Mouse (Mus musculus): ENCODE data around the gene Hivep2.

Gene Hivep2

DNA sequence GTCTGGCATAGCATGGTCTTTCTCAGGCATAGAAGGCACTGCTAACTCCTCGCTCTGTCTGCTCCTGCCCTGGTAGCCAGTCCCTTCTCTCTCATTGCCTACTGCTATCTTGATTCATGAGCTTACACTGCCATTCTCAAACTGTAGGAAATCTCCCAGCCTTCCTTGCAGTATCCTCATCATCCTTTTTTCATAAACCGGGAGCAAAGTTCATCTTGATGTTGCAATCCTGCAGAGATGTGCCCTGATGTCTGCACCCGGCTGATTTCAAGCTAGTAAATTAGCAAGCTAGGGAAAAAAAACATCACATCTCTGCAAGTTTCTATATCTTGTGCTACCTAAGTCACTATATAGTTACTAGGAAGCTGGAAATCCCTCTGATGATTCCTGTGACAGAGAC is 179.0 kb downstream of the Hivep2 start:
- DNase-seq (ENCODE audit: low spot score in 2 of 2): no peak

DNA sequence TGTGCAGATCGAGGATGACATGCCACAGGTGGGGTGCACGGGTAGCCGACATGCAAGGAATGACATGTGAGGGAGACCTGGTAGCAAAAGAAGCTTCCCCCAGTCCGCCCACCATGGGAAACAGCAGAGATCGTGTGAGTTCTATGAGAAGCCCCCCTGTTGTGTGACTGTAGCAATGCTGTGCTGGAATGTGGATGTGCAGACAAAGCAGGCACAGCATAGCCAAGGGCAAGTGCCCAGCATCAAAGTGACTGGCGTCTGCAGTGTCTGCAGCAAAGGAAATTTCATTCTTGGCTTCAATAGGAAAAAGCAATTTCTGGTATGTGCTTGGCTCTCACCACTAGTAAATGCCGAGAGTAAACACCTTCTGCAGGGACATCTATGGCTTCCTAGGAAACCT is 199.0 kb downstream of the Hivep2 start:
- no peak for DNase-seq (ENCODE audit: low spot score in 2 of 2)

DNA sequence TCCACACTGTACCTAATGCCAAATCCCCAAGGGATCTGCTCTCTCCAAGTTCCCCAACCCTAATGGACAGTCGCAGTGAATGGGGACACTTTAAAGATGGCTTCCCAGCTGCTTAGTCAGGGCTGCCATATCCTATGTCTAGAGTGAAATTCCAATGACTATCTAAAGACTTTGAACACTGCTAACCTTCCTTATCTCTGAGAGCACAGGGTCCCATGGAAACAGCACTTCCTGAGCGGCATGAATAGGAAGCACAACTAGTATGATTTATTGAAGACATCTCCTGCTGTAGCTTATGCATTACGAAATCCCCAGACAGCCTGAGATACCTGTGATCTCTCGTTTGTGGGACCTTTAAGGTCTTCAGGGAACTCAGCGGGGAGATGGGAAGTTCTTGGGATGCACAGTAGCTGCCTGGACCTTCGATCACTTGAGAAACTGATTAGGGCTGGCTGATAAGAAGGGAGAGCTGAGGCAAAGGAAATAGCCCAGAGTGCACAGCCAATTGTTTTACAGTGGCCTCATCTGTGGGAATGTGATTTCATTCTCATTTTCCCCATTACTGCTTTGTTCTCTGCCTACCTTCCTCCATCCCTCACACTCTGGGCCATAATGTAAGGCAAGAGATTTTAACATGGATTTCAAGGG is 202.4 kb downstream of the Hivep2 start:
- DNase-seq (ENCODE audit: low spot score in 2 of 2): no peak

DNA sequence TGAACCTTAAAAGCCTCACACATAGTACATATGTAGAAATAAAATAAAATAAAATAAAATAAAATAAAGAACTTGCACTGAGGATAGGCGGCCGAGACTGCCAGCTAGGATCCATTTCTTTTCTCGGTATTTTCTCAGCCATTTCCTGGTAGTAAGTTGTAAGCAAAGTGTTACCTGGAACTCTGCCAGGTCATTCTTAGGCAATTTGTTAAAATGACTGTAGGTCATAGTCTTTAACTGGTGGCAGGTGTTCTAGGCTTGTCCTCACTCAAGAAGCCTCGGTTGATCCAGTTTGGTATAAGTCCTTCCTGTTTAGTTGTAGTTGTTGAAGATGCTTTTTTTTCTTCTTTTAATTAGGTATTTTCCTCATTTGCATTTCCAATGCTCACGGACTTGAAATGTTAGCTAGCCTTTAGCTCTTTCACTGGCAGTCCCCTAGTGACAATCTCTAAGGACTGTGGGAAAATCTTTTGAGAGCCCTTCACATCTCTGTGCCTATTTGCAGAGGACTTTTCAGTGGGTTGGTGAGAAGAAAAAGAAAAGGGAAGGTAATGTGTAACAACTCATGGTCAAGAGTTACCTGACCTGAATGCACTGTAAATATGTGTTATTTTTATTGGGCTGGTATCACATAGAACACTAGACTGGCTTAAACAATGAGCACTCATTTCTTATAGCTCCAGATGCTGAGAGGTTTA is 203.1 kb downstream of the Hivep2 start:
- DNase-seq (ENCODE audit: low spot score in 2 of 2): no peak

DNA sequence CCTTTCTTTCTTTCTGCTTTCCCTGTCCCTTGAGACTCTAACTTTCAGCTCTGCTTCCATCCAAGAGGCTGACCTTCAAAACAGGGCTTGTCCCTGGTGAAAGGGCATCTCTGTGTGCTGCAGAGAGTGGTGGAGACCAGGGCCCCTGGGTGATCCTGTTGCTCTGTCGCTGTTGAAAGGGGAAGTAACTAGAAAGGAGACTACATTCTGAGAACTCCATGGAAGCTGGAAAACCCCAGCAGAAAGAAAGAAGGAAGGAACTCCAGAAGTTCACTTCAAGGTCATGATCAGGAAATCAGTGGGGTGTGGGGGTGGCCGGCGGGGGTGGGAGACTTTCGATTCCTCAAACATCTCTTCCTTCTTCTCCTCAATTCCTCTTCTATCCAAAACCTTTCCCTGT is 208.2 kb downstream of the Hivep2 start:
- DNase-seq (ENCODE audit: low spot score in 2 of 2): no peak

DNA sequence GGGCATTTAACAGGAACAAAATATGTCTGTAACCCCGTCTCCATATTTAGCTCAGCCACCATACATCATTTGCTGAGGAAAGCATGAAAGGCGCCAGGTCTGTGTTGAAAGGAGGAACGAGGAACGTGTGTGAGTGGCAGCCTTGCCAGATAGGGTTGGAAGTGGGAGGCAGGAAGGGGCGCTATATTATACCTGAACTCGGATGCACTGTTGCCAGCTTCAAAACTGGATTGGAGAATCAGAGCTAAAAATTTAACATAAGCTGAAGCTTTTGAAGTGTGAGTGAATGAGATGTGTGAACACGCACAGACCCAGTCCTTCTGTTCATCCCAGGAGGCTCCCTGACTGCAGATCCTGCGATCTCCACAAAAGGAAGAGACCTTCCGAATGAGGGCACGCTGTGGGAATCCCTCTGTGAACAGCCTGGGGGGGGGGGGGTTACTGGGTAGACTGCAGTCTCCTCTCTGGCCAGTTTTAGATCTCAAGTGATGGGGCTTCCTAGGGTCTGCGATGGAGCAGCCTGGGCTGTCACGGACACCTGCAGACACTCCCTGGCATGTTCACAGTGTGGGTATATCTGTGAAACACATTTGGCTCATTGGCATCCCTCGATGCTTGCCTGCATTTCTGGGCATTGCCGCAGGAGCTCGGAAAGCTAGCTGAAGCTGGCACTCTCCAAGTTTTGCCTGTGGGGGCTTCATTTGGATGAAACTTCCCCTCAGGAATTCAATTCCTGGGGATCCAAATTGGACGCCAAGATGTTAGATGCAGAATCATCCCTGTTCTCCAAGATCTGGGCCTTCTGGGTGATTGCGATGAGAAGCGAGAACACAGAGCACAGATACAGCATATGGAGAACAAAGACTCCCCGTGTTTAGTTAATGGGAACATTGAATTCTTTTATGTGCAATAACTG is 213.8 kb downstream of the Hivep2 start:
- DNase-seq (ENCODE audit: low spot score in 2 of 2): no peak

DNA sequence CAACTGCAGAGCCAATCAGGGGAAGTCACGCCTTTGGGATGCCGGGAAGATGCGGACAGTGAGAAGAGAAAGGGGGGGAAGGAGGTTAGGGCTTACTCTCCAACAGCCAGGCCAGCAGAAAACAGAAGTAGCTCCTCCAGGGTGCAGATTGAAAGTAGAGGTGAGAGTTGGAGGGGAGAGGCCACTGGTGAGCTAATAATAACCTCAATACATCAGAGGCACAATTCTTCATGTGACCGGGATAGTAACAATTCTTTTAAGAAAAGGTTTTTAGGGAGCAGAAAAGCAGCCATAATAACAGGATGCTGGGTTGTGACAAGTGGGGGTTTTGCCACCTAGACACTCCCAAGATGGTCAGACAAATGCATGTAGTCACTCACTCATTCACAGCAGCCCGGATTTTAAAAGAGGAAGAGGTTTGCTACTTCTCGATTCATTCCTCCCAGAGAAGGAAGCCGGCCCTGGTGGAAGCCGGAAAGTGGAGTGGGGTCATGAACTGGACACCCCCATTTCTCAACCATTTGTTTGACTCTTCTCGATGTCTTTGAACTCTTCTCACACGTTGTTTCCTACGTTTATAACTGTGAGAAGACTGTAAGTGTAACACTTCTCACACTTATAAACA is 220.6 kb downstream of the Hivep2 start:
- no peak for DNase-seq (ENCODE audit: low spot score in 2 of 2)

DNA sequence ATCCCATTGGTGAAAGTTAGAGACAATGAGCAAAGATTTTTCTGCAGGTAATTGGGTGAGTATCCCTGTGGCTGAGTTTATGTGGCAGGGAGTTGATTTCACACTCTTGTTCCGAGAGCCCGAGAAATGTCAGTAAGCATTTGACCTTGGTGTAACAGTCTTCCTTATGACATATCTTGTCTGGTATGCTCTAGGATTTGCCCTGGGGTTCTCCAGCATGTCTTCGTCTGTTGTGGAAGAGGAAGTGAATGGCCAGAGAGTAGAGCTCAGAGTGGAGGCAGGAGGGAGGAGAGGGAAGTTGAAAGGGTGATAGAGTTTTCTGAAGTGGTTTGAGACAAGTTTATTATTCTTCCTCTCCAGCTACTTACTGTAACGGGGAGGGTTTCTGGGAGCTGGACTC is 223.2 kb downstream of the Hivep2 start:
- DNase-seq (ENCODE audit: low spot score in 2 of 2): no peak

DNA sequence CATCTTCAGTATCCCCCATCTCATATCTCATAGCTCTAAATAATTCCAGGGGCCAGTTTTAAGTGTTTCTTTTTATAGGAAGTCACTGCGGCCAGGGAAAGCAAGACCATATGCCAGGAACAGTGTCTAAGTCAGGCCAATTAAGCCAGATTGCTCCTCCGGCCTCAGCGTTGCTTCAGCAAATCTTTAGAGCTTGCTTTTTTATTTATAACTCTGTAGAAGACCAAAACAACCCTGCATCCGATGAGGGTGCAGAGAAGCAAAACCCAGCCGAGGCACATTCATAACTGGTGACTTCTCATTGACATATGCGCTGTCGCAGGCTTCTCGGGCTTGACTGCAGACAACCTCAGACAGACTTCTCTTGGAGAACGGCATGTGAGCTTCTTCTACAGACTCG is 225.3 kb downstream of the Hivep2 start:
- no peak for DNase-seq (ENCODE audit: low spot score in 2 of 2)

DNA sequence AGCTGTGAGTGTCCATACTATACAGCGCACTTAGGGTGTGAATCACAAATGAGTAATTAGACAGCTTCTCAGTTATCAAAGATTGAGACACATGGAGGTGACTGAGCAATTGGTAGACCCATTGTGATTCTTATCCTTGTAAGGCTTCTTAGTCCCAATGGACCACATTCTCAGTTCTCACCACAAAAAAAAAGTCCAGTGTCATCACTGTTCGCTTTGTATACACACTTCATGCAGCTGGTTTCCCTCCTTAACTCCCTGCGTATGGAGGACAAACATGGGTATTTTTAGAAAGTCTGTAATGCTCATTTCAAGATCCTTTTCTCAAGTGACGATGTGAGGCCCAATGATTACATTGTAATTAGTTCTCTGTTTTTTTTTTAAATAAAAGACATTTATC is 226.3 kb downstream of the Hivep2 start:
- DNase-seq (ENCODE audit: low spot score in 2 of 2): no peak

DNA sequence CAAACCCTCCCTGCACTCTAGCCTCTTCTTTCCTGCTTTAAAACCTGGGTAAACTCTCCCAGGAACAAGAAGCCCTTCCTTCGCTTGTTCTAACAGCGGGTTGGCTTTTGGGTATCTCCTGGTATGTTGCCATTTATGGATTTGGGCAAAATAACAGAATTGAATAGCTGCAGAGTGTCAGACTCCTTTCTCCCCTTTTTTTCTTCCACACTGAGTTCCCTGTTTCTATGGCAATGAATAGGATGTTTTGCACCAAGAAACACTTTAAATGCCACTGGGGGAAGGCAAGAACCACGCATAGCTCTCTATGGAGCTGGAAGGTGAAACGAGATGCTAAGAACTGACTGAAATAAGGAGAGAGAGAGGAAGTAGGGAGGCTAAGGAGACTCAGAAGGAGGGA is 227.8 kb downstream of the Hivep2 start:
- DNase-seq (ENCODE audit: low spot score in 2 of 2): no peak

DNA sequence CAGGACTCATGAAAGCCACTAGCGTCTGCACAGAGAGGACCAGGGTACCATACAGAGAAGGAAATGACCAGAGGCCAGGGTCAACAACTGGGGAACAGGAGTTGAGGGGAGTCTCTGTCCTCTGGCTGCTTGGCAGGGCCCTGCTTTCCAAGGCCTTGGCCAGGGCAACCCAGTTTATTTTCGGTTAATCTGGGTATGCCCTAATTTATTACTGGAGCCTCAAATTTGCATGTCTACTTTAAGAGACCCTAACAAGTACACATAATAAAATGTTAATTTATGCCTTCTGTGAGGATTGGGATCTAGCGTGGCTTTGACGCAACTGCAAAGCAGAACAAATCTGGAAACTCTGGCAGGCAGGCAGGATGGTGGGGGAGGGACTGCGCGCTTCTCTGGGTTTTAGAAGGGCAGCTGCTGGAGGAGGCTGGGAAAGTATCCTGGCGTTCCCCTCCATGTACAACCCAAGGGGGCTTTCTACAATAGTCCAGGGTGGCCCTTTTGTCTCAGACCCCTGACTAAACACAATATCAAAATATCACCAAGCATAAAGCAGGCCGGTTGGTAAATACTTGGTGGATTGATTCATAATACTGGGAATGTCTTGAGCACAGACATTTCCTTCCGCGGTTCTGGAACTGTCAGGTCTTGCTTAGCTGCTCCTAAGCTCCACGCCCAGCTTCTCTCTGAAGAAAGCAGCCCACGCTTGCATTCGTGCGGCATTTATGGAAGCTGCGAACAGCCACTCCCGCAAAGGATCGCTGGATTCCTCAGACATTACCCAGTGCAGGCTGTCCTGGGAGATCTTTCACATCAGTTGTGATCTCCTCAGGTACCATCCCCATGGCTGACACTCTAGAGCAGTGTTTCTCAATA is 230.1 kb downstream of the Hivep2 start:
- DNase-seq (ENCODE audit: low spot score in 2 of 2): no peak

DNA sequence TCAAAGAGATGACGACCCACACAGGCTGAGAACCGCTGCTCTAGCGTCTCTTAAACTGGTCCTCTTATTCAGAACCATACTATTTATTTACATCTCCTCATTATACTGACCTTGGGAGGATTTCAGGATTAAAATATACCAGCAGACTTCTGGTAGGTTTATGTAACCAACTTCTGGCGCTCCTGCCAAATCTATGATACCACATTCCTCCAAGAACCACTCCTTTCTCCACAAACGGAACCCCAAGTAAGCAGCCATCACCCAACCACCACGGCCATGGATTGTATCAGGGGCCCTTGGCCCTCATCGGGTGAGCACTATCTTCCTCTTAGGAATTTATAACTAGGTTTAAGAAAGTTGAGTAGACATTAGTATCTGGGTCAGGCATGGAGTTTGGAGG is 230.9 kb downstream of the Hivep2 start:
- no peak for DNase-seq (ENCODE audit: low spot score in 2 of 2)

DNA sequence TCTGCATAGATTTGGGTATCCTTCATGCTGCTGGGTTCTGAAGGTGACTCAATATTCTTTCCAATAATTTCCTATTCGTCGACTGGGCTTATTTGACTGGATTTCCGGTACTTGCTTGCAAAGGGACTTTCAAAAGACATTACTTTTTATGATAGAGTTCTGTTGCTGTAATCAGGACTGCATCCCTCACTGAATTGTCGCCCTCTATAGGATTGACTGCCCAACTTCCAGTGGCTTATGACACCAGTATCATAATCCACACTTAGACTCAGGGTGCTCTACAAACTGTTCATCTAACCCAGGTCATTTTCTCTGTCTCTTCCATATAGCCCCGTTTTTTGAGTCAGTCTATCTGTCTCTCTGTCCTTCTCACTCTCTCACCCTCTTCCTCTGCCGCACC is 231.4 kb downstream of the Hivep2 start:
- no peak for DNase-seq (ENCODE audit: low spot score in 2 of 2)

DNA sequence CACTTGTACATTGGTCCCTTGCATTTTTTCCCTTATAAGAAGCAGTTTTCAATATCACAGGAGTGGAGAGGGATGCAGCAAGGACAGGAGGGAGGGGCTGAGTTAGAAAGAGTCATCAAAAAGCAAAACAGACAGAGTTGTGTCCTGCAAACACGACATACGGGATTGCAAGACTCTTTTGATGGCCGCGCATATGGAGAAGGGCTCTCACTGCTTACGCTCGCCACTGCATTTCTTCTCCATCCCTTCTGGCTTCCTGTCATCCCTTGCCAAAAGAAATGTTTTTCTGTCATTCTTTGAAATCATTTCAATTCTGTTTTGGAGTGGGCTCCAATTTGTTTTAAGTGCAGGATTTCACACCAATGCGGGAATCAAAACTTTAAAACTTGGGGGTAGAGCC is 233.5 kb downstream of the Hivep2 start:
- no peak for DNase-seq (ENCODE audit: low spot score in 2 of 2)

DNA sequence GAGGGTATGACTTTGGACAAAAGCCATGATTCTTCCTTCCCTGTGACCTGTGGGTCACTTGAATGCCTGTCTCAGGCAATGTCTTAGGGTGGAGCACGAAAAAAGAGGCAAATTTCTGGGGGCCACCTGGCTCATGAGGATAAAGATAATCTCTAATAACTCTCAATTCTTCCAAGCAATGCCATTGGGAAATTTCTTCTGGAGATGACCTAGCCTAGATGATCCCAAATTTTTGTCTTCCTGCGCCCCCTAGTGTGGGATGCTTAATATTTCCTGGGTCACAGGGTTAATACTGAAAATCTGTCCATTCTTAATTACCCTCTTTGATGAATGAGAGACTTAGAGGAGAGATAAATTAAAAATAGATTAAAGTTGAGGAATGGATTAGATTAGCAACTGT is 234.4 kb downstream of the Hivep2 start:
- DNase-seq (ENCODE audit: low spot score in 2 of 2): no peak
